32 mouse cellular contexts compared by ENCODE assay signal in the genomic region with DNA sequence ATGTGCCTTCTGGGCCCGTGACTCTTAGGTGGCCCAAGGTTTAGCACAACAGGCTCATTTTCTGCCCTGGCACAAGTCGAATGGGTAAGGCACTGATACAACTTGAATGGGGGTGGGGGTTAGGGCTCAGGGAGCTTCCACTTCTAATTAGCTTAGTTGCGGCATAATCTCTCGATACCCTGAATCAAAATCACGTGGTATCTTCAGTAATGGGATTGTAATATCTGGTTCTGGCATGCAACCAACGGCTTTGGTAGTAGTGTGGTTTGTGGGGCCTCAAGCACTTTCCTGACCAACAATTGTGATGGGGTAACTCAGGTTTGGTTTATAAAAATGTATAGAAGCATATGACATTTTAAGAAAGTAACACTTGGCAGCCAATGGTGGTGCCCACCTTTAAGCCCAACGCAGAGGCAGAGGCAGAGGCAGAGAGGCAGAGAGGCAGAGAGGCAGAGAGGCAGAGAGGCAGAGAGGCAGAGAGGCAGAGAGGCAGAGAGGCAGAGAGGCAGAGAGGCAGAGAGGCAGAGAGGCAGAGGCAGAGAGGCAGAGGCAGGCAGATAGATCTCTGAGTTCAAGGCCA. TPM values are rescaled to one million over a fixed set of nuclear protein-coding genes. Genes with fewer than 3 reads are reported as not detected.
DNase-seq lines count a peak whose midpoint lies in the region; ATAC-seq and TF ChIP-seq lines count a peak whose summit lies in the region.
"Had no signal": no experiment of that assay in that cellular context is flagged by ENCODE, and none has a peak within 500 bp of the region (broad histone marks: within the 10 kb centered on the region; RNA-seq: fewer than 3 reads in every experiment).

No protein-coding gene starts in this region.

- no peak overlapping the region for H3K4me2 ChIP-seq in kidney, postnatal 0 days (ENCODE audit: low read length)
- no peak overlapping the region for H3K4me2 ChIP-seq in neural tube, embryonic 15.5 days
- H3K4me2 ChIP-seq: hindbrain, embryonic 13.5 days; limb, embryonic 13.5 days; liver, embryonic 11.5 days; lung, embryonic 15.5 days; midbrain, embryonic 11.5 days had no signal

- peak overlapping the region; percentile 60; the same call in 1 of the 2 replicates for H3K27ac ChIP-seq in kidney, postnatal 0 days
- H3K27ac ChIP-seq in small intestine, adult 2 months (ENCODE audit: insufficient read depth, low read depth, low read length), result peak overlapping the region; percentile 51
- no peak overlapping the region for H3K27ac ChIP-seq in neural tube, embryonic 15.5 days (replicated peaks)
- H3K27ac ChIP-seq: heart, embryonic 10.5 days; hindbrain, embryonic 13.5 days; layer of hippocampus, adult 2 months; left cerebral cortex, adult 2 months; limb, embryonic 13.5 days; lung, embryonic 15.5 days had no signal

- no peak overlapping the region for H3K9ac ChIP-seq in kidney, postnatal 0 days (ENCODE audit: low read depth, low read length)
- H3K9ac ChIP-seq in neural tube, embryonic 15.5 days (replicated peaks), result no peak overlapping the region
- H3K9ac ChIP-seq: forebrain, postnatal 0 days; hindbrain, embryonic 13.5 days; limb, embryonic 13.5 days; lung, embryonic 15.5 days had no signal

- no peaks in the 10 kb centered on the region for H3K9me3 ChIP-seq in kidney, postnatal 0 days (replicated peaks; ENCODE audit: low read length)
- H3K9me3 ChIP-seq in neural tube, embryonic 15.5 days (replicated peaks), result no peaks in the 10 kb centered on the region
- H3K9me3 ChIP-seq: heart, embryonic 10.5 days; hindbrain, embryonic 13.5 days; limb, embryonic 13.5 days; lung, embryonic 15.5 days had no signal

- ATAC-seq in kidney, postnatal 0 days (replicated peaks; ENCODE audit: low FRiP score, low read depth), result no peak
- peak; percentile 27; the same call in 1 of the 2 replicates for ATAC-seq in common myeloid progenitor, adult 5-6 weeks (replicated peaks; ENCODE audit: low read depth, poor library complexity, severe bottlenecking)
- no peak for ATAC-seq in neural tube, embryonic 15.5 days (ENCODE audit: low FRiP score)
- ATAC-seq: forebrain, postnatal 0 days; intestine, embryonic 16.5 days; midbrain, embryonic 16.5 days had no signal

- H3K4me3 ChIP-seq in kidney, postnatal 0 days (replicated peaks; ENCODE audit: low read depth, low read length), result no peak overlapping the region
- no peak overlapping the region for H3K4me3 ChIP-seq in small intestine, adult 2 months (ENCODE audit: low read depth, low read length)
- H3K4me3 ChIP-seq in neural tube, embryonic 15.5 days (replicated peaks), result no peak overlapping the region
- H3K4me3 ChIP-seq: erythroblast, embryonic 14.5 days; heart, embryonic 10.5 days; hindbrain, embryonic 13.5 days; layer of hippocampus, adult 2 months; left cerebral cortex, adult 2 months; limb, embryonic 13.5 days; lung, embryonic 15.5 days had no signal

- no peaks in the 10 kb centered on the region for H3K36me3 ChIP-seq in kidney, postnatal 0 days (ENCODE audit: insufficient read depth, low read length)
- H3K36me3 ChIP-seq in small intestine, adult 2 months (ENCODE audit: control insufficient read depth, insufficient read depth, low read length), result no peaks in the 10 kb centered on the region
- H3K36me3 ChIP-seq in neural tube, embryonic 15.5 days, result no peaks in the 10 kb centered on the region
- H3K36me3 ChIP-seq: heart, embryonic 10.5 days; hindbrain, embryonic 13.5 days; limb, embryonic 13.5 days; lung, embryonic 15.5 days had no signal

- intact Hi-C loops in gastrocnemius, postnatal 14 days (cut with DNase I; ENCODE audit: low total_unique reads), result no loop called here

- TF ChIP-seq CTCF in kidney, postnatal 0 days (IDR thresholded peaks at IDR 0.05; ENCODE audit: low read depth), result no peak
- TF ChIP-seq CTCF in small intestine, adult 2 months (IDR thresholded peaks at IDR 0.05; ENCODE audit: extremely low read depth, insufficient read length, insufficient replicate concordance, low read depth, low read length), result no peak

- no peak for DNase-seq in kidney, postnatal 0 days (ENCODE audit: low spot score)
- DNase-seq in kidney, postnatal 10 days, result no peak
- DNase-seq in thymus, postnatal 36 days, result peak; percentile 52 to 53
- DNase-seq in thymus, postnatal 0 days (ENCODE audit: low spot score), result no peak
- DNase-seq in gastrocnemius, postnatal 14 days, result no peak
- DNase-seq: adrenal gland, postnatal 10 days; cerebellum, adult 11 months; cerebellum, adult 9-10 months; forebrain, postnatal 0 days; heart, postnatal 4 days; right cerebral cortex, postnatal 25 days; spleen, adult 18-20 months had no signal

- peaks cover 2% of the 10 kb centered on the region; the same call in 1 of the 2 replicates for H3K4me1 ChIP-seq in kidney, postnatal 0 days (replicated peaks; ENCODE audit: insufficient read depth, low read length)
- peaks cover 65% of the 10 kb centered on the region for H3K4me1 ChIP-seq in small intestine, adult 2 months (ENCODE audit: control insufficient read depth, insufficient read depth, insufficient read length, low read length)
- H3K4me1 ChIP-seq in neural tube, embryonic 15.5 days, result no peaks in the 10 kb centered on the region
- H3K4me1 ChIP-seq: limb, embryonic 13.5 days had no signal

- no peak for TF ChIP-seq POLR2A in small intestine, adult 2 months (IDR thresholded peaks at IDR 0.05; ENCODE audit: low read depth, low read length)

- H3K27me3 ChIP-seq in kidney, postnatal 0 days (ENCODE audit: insufficient read depth, low read length), result no peaks in the 10 kb centered on the region
- H3K27me3 ChIP-seq in small intestine, adult 2 months (ENCODE audit: control insufficient read depth, insufficient read depth, low read length), result no peaks in the 10 kb centered on the region
- H3K27me3 ChIP-seq in neural tube, embryonic 15.5 days (replicated peaks), result no peaks in the 10 kb centered on the region
- H3K27me3 ChIP-seq: limb, embryonic 13.5 days; lung, embryonic 15.5 days had no signal

- 79% methylated on average over 7 of the region's 7 CpGs for WGBS in kidney, postnatal 0 days
- WGBS in small intestine, adult 2 months, result 32% methylated on average over 7 of the region's 7 CpGs
- WGBS in neural tube, embryonic 15.5 days, result 80% methylated on average over 7 of the region's 7 CpGs

RNA-seq across cellular contexts. Expression of gene Slc16a5, which starts 9.9 kb away (rescaled TPM):
- 47.7 and 51.1 TPM in 2 replicates for polyA plus RNA-seq in kidney, postnatal 0 days (2015; fragmentation: Nextera tagmentation; extraction: Ambion mirVana)
- 206 and 207 TPM in 2 replicates for polyA plus RNA-seq in thymus, postnatal 0 days (2015; fragmentation: Nextera tagmentation; extraction: Ambion mirVana)
- not detected in 2 replicates for total RNA-seq in common myeloid progenitor, adult 5-6 weeks (2017)
- 98.7 and 220 TPM in 2 replicates for polyA plus RNA-seq in small intestine, adult 2 months (2012; rRNA removed)
- not detected for total RNA-seq in gastrocnemius, postnatal 14 days (2021)
- 0.44 and 7.2 TPM in 2 replicates for polyA plus RNA-seq in neural tube, embryonic 15.5 days (2015; fragmentation: Nextera tagmentation; extraction: Ambion mirVana)
- total RNA-seq: forebrain, postnatal 0 days; gastrocnemius, adult 8-10 months; layer of hippocampus, adult 2 months; layer of hippocampus, postnatal 14 days; left cerebral cortex, adult 2 months; left cerebral cortex, postnatal 36 days had no signal
- polyA plus RNA-seq: erythroblast, embryonic 14.5 days; liver, embryonic 11.5 days; midbrain, embryonic 11.5 days had no signal

RNA-seq across cellular contexts. Expression of gene Trim80, which starts 12.0 kb away (rescaled TPM):
- polyA plus RNA-seq in kidney, postnatal 0 days (2015; fragmentation: Nextera tagmentation; extraction: Ambion mirVana), result 0.13 and 0.49 TPM in 2 replicates
- 0.89 and 1.1 TPM in 2 replicates for polyA plus RNA-seq in thymus, postnatal 0 days (2015; fragmentation: Nextera tagmentation; extraction: Ambion mirVana)
- total RNA-seq in common myeloid progenitor, adult 5-6 weeks (2017), result not detected in 2 replicates
- 1.5 and 4.7 TPM in 2 replicates for polyA plus RNA-seq in small intestine, adult 2 months (2012; rRNA removed)
- not detected for total RNA-seq in gastrocnemius, postnatal 14 days (2021)
- 0.09 and 0.10 TPM in 2 replicates for polyA plus RNA-seq in neural tube, embryonic 15.5 days (2015; fragmentation: Nextera tagmentation; extraction: Ambion mirVana)
- total RNA-seq: forebrain, postnatal 0 days; gastrocnemius, adult 8-10 months; heart, postnatal 4 days; layer of hippocampus, adult 2 months; layer of hippocampus, postnatal 14 days; left cerebral cortex, postnatal 36 days; megakaryocyte, adult 5-6 weeks had no signal
- polyA plus RNA-seq: CD4-positive, CD25-positive, alpha-beta regulatory T cell, adult 4 months; erythroblast, embryonic 14.5 days; forebrain, postnatal 0 days; hindbrain, embryonic 13.5 days; lung, embryonic 15.5 days; midbrain, embryonic 11.5 days; midbrain, embryonic 16.5 days; neural tube, embryonic 11.5 days had no signal

RNA-seq across cellular contexts. Expression of gene Armc7, which starts 23.1 kb away (rescaled TPM):
- 6.9 and 8.3 TPM in 2 replicates for polyA plus RNA-seq in kidney, postnatal 0 days (2015; fragmentation: Nextera tagmentation; extraction: Ambion mirVana)
- 30.0 and 34.5 TPM in 2 replicates for polyA plus RNA-seq in thymus, postnatal 0 days (2015; fragmentation: Nextera tagmentation; extraction: Ambion mirVana)
- 4.2 and 6.5 TPM in 2 replicates for total RNA-seq in common myeloid progenitor, adult 5-6 weeks (2017)
- 13.2 and 16.3 TPM in 2 replicates for polyA plus RNA-seq in small intestine, adult 2 months (2012; rRNA removed)
- total RNA-seq in gastrocnemius, postnatal 14 days (2021), result 1 to 10 TPM; 1.4 TPM
- polyA plus RNA-seq in neural tube, embryonic 15.5 days (2015; fragmentation: Nextera tagmentation; extraction: Ambion mirVana), result 16.2 and 17.8 TPM in 2 replicates

RNA-seq across cellular contexts. Expression of gene Kctd2, which starts 32.4 kb away (rescaled TPM):
- polyA plus RNA-seq in kidney, postnatal 0 days (2015; fragmentation: Nextera tagmentation; extraction: Ambion mirVana), result 19.8 and 22.2 TPM in 2 replicates
- 30.5 and 37.5 TPM in 2 replicates for polyA plus RNA-seq in thymus, postnatal 0 days (2015; fragmentation: Nextera tagmentation; extraction: Ambion mirVana)
- total RNA-seq in common myeloid progenitor, adult 5-6 weeks (2017), result 12.3 and 15.4 TPM in 2 replicates
- 13.4 and 27.3 TPM in 2 replicates for polyA plus RNA-seq in small intestine, adult 2 months (2012; rRNA removed)
- total RNA-seq in gastrocnemius, postnatal 14 days (2021), result 10 to 100 TPM; 12.8 to 15.5 TPM
- 19.0 and 22.4 TPM in 2 replicates for polyA plus RNA-seq in neural tube, embryonic 15.5 days (2015; fragmentation: Nextera tagmentation; extraction: Ambion mirVana)

RNA-seq across cellular contexts. Expression of gene Atp5h, which starts 32.6 kb away (rescaled TPM):
- 1,541 and 1,578 TPM in 2 replicates for polyA plus RNA-seq in kidney, postnatal 0 days (2015; fragmentation: Nextera tagmentation; extraction: Ambion mirVana)
- 1,461 and 1,502 TPM in 2 replicates for polyA plus RNA-seq in thymus, postnatal 0 days (2015; fragmentation: Nextera tagmentation; extraction: Ambion mirVana)
- total RNA-seq in common myeloid progenitor, adult 5-6 weeks (2017), result 531 and 684 TPM in 2 replicates
- polyA plus RNA-seq in small intestine, adult 2 months (2012; rRNA removed), result 50.8 and 61.5 TPM in 2 replicates
- 1,000 to 10,000 TPM; 1,042 to 1,140 TPM for total RNA-seq in gastrocnemius, postnatal 14 days (2021)
- 949 and 1,025 TPM in 2 replicates for polyA plus RNA-seq in neural tube, embryonic 15.5 days (2015; fragmentation: Nextera tagmentation; extraction: Ambion mirVana)

Comparison
In these comparisons a context has a peak if more than half of its experiments do, and no peak if none do; other contexts are left out.
1. DNase-seq: peak in thymus, postnatal 36 days (2 of 2); none in kidney, postnatal 0 days (single experiment), kidney, postnatal 10 days (single experiment), thymus, postnatal 0 days (single experiment) and gastrocnemius, postnatal 14 days (single experiment).